Mouse (Mus musculus) spleen, adult 18-20 months (tissue): Measurements from ENCODE around the gene Lypd1.

Experiments
- DNase-seq, 2 experiments: peaks; one replicate each; pipeline ENCODE4 v3.0.0; 2022; ENCODE audit warnings: mixed read lengths in 2 of 2

Gene Lypd1

GRCm38 (mm10) chr1:125912601-125913600 is at the start of gene Lypd1:
Gene Lypd1, minus strand, starts transcription at chr1:125913101.
- no peak for DNase-seq

DNA sequence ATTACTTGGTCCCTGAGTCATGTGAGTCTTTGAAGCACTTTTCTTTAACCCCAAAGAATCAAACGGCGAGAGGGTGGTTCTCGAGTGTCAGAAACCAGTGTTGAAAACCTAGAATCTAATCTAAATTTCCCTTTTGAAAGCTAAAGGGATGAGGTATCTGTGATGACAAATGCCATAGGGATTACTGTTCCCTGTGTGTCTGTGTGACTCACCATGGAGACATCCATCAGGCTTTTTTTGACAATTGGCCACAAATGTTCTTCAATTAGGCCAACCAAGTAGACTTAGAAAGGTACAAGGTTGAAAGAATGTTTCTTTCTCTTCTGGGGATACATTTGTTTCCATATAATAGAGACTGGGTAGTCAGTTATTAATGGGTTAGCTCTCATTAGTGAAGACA is 38.1 kb upstream of the Lypd1 start:
- no peak for DNase-seq

- no peak for DNase-seq
Observed at GRCm38 (mm10) chr1:125949076-125949475, 36.2 kb upstream of the Lypd1 start.

DNA sequence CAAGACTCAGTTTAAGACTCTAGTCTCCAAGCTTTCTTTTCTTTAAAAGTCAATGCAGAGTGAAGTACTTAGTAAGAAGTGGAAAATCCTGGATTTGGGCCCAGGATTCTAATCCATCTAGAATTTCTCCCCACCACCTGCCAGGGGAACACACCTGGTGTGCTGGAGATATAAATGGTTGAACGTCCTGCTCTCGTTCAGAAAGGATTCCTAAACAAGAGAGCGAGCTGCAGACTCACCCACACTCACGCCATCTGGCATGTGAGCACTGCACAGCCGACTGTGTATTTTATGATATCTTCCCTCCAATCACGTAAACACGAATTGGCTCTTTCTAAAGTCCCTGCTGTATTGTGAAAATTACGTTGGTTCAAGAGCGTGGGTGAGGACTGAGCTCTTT is 32.2 kb upstream of the Lypd1 start:
- DNase-seq, result no peak

GRCm38 (mm10) chr1:125943305-125943704 is 30.4 kb upstream of the Lypd1 start:
- DNase-seq, result no peak

DNA sequence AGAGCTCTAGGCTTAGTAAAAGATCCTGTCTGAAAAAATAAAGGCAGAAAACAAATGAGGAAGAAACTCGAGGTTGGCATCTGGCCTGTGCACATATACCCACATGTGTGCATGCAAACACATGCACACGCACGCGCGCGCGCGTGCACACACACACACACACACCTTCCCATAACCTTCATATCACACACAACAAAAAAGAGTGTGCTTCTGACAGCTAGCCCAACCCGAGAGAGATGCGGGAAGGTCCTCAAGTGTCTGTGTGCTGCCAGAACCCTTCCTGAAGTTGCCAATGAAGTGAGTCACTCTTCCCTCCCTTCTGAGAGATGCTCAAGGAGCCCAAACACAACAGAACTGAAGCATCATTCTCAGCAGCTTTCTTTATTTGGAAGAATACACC is 12.6 kb upstream of the Lypd1 start:
- no peak for DNase-seq

- no peak for DNase-seq
Observed at GRCm38 (mm10) chr1:125923062-125923461, 10.2 kb upstream of the Lypd1 start.

- DNase-seq, result no peak
Observed at GRCm38 (mm10) chr1:125920696-125921095, 7.8 kb upstream of the Lypd1 start.

- DNase-seq, result no peak
Observed at GRCm38 (mm10) chr1:125911901-125912445, 928 bp downstream of the Lypd1 start.

DNA sequence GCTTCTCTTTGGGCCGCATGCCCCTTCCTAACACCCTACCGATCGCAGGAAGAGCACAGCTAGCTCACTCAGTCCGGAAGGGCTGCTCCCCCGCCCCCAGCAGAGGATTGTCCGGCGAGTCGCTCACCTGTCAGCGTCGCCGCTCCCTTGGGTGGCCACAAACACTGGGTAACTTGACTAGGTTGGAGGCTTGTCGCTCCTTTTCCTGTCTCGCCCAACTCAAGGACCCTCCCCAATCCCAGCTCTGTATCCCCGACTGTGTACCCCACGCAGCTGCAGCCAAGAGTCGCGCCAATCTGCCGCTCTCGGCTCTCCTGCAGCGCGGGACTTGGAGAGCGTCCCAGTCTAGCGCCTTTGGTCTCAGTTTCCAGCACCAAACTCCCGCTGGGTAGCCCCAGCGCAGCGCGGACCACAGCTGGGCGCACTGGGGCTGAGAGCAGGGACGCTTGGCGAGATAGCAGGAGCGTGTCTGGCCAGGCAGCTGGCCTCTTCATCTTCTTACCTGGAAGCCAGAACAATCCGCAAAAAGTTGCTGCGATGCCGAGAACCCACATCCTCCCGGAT is 1.5 kb downstream of the Lypd1 start:
- no peak for DNase-seq

DNA sequence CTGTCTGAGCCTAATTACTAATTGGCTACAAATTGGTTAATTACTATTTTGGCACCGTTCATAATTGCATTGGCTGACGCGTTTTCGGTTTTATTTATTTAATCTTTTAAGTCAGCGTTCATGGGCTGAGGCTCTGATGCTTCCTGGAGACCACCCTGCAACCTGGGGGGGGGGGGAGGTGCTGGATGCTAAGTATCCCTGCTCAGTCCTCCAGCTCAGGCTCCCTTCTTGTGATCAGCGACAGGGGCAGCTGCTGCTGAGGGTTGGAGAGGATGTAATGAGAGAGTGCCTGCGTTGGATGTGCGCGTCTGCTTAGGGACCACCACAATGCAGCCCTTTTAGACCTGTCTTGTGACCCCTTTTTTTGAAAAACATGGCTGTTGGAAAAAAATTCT is 2.0 kb downstream of the Lypd1 start:
- no peak for DNase-seq

- DNase-seq, result no peak
Observed at GRCm38 (mm10) chr1:125910211-125910870, 2.6 kb downstream of the Lypd1 start.

GRCm38 (mm10) chr1:125893158-125893557 is 19.7 kb downstream of the Lypd1 start:
- DNase-seq, result no peak

DNA sequence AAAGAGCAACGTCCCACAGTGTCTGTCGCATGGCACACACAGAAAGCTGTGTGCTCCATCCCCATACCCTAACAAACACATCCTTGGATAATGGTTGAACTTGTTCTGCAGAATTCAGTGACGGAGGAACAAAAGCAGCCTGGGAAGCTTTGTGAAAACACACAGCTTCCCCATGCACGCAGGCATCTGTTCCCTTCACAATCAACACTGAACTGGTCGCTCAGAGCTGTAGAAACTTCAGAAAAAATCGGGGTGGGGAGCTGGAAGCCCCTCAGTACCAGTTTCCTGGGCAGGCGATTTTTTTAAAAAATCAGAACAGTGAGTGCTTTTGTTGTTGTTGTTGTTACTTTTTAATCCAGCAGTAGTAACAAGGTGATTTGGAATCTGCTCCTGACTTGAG is 42.8 kb downstream of the Lypd1 start:
- no peak for DNase-seq

DNA sequence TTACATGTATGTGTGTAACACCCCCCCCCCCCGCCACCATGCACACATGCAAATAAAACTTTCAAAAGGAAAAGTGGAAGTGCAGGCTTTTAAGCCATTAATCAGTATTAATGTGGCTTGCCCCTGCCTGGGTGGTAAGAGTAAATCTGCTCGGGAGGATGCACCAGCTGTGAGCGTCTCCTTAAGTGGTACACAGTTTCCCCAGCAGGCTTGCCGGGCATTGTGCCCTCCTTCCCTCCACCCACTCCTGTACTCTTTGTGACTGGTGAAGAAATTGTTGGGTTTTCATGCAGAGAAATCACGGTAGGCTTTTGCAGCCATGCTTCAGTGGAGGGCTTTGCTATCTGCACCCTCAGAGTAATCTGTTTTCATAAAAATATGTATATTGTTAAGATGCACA is 54.3 kb downstream of the Lypd1 start:
- no peak for DNase-seq

- no peak for DNase-seq
Observed at GRCm38 (mm10) chr1:125854646-125855045, 58.3 kb downstream of the Lypd1 start.

GRCm38 (mm10) chr1:125839746-125840392 is 73.0 kb downstream of the Lypd1 start:
- DNase-seq, result no peak

- DNase-seq, result no peak
Observed at GRCm38 (mm10) chr1:125837507-125837906, 75.4 kb downstream of the Lypd1 start.

DNA sequence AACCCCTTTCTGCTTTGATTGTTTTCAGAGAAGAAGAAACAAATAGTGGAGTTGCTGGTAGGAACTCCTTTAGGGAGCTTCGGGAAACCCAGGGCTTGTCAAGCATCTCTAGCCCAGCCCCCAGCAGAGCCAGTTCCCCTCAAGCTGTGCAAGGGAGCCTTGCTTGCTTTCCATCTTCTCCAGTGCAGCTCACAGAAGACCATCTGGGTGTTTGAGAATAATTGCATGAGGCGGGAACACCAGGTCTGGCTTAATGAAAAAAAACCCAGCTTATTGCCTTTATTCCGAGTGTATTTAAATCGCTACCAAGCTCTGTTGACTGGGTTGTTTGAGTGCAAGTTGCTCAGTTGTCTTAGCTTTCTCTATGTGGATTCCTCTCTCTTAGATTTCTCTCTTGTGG is 89.3 kb downstream of the Lypd1 start:
- no peak for DNase-seq

- DNase-seq, result no peak
Observed at GRCm38 (mm10) chr1:125821101-125821500, 91.8 kb downstream of the Lypd1 start.
